Mouse (Mus musculus) lung, adult 18-20 months (tissue): ENCODE data around the gene Plaa.
"Not testable (repeated sequence)": the region's sequence is repeated elsewhere in the genome, so short reads cannot be mapped to it uniquely, and the experiment has no call there.

Experiments
- DNase-seq, 2 experiments: peaks; one replicate each; pipeline ENCODE4 v3.0.0; 2022; ENCODE audit warnings: mixed read lengths in 2 of 2

Gene Plaa

DNA sequence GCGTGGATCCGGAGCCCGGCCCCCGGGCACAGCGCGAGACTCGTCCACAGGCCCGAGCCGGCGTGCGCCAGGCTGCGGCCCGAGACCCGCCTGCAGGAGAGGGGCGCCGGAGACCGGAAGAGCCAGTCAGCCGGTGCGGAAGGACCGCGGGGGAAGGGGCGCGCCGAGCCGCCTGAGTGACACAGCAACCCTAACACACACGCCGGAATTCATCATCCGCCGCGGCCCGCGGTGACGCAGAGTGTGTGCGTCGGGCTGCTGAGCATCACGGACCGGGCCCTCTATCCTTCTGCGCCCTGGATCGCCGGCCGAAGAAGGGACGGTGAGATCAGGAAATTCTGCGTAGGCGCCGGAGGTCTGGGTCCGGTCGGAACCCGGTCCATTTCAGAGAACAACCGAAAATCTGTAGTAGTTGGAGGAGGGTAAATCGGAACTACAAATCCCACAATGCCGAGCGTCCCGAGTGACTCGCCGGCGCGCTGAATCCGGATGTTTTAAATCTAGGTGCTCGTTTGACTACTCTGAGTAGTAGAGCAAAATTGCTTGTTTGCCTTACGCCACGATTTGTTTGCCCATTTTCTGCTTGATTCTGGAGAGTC, at the start of gene Plaa:
Plaa (minus strand) TSS at position 214 of the 599 bp plus-strand sequence.
- peak; percentile 90 to 91 for DNase-seq

DNA sequence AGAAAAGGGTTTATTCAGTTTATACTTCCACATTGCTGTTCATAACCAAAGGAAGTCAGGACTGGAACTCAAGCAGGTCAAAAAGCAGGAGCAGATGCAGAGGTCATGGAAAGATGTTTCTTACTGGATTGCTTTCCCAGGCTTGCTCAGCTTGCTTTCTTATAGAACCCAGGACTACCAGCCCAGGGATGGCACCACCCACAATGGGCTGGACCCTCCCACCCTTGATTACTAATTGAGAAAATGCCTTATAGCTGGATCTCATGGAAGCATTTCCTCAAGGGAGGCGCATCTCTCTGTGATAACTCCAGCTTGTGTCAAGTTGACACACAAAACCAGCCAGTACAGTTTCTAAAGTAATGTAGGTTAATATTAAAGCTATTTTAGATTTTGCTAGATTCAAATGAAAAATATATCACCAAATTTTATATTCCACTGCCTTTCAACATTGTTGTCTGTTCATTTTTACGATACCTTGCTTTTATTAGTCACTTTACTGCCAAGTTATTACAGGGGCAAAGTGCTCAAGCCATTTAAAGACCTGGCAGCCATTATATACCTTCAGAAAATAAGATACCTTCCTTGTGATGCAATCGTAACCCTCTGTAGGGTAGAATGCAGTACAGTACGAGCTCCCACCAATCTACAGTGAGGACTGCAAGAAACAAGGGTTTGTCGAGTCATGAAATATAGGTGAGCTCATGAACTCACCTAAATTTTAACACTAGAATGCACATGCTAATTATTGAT, 47.6 kb upstream of the Plaa start:
- not testable (repeated sequence) for DNase-seq

DNA sequence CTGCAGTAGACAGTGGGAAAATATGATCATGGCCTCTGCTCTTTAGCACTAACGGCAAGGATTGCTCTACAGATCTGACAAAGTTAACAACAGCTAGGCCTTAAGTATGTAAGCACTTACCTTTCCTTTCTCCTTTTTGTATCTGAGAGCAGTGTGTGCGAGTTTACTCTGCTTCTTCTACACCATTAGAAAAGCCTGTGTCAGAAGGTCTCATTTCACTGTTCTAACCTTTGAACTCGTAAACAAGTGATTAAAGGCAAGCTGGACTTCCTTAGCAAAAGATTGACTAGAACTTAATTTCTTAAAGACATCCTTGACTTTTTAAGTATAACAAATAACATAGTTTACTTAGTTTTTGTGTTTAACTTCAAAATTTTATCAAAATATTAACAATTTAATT, 46.9 kb upstream of the Plaa start, which contains the start of gene Lrrc19:
Lrrc19 (minus strand) TSS at position 225 of the 400 bp plus-strand sequence.
- no peak for DNase-seq

DNA sequence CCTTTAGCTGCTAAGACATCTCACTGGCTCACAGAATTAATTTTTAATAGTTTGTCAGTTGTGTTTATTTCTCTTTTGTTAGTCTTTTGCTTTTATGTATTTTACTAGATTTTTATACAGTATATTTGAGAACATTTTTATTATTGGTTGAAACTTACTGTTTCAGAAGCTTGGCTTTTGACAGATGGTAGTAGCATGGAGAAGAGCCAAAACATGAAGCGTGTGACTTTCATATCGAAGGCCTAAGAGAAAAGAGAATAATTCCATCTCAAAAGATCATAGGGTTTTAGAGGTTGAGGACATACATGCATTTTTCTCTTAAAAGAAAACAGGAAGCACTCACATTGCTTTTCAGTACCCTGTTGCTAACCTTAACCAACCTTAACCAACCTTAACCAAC, 40.1 kb upstream of the Plaa start:
- no peak for DNase-seq

DNA sequence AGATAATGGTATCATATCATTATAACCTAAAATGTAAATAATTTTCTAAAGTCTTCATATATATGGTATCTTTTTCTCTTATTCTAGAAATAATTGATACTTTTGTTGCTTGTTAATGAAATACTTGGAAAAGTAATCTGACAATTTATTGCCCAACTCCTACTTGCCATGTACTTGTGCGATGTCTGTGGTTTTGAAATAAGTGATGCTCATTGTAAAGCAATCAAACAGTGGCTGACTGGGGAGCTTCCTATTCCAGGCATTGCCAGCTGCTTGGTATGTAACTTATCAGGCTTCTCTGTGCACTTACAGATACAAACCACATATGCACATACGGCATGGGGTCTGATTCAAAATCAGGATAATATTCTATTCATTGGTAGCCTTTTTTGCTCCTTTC, 17.0 kb upstream of the Plaa start:
- no peak for DNase-seq

DNA sequence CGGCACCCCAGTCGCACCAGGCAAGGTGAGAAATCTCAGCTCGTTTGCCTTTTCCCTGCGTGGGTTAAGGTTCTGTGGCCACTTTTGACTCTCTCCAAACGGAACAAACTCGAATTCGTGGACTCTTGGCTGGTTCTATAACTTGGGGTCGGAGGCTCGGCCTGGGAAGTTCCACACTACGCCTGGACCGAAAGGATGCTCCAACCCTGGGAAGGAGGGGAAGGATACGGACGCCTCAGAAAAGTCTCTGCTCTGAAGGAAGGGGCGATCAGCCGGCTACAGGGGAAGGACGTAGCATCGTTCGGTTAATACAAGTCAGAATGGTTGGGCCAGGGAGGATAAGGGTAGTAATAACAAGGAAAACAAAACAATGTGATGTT, 11.6 kb upstream of the Plaa start:
- no peak for DNase-seq

DNA sequence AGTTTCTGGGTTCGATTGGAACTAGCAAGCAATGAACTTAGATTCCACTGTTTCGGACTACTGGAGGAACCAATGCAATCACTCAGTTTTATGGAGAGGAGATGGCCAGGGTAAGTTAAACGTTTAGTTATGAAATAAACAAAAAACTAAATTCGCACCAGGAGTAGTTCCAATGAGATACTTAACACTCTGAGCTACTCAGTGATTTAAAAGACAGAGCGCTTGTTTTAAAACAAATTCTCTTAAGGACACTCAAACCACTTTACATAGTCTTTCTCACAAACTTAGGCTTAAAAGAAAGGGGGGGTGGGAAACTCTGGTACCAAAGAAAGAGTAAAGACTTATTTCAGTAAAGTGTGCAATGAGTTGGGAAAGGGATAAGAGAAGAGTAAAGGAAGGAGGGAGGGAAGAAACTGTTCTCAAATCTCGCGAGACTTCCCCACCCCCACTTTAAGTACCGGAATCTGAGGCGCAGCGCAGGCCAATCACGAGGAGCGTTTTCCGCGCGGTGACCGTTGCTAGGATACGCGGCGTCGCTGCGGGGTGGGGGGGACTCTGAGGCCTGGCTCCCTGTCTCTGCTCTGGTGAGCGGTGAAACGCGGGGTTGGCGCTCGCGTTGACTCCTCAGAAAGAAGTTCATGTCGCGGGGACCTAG, 11.1 kb upstream of the Plaa start, which contains the start of gene Ift74:
Ift74 (plus strand) TSS at position 520 of the 655 bp plus-strand sequence.
- DNase-seq, result peak; percentile 94 to 96

DNA sequence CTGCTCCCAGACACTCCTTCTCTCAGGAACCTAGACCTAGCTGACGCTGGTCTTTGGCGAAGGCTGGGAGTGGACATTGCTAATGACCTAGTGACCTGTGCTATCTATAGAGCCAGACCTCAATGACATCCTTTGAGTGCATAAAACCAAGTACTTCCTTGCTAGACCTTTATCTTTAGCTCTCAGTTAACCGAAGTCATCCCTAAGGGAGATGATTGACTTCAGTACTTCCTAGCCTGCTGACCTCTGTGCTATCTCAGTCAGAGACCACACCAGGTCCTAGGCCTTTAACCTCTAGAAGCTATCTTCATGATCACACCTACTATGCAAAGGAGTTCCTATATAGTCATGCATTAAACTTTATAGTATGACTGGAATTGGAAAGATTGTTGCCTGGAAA, 7.3 kb upstream of the Plaa start:
- DNase-seq, result no peak

DNA sequence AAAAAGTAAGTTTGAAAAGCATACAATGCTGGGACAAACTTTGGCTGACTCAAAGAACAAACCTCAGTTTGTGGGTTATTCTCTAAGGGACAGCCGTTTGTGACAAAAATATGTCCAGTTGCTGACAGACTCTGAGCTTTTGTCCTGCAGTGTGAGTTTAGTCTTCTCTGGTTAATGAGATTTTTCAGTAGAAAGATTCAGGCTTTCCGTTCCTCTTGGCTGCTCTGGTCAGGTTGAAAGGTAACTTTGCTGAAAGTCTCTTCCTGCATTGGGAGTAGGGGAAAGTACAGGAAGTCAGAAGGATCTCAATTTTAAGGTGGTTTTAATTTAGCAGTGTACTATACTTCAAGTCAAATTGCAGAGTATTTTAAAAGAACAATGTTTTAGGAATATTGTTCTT, 2.5 kb upstream of the Plaa start:
- no peak for DNase-seq

DNA sequence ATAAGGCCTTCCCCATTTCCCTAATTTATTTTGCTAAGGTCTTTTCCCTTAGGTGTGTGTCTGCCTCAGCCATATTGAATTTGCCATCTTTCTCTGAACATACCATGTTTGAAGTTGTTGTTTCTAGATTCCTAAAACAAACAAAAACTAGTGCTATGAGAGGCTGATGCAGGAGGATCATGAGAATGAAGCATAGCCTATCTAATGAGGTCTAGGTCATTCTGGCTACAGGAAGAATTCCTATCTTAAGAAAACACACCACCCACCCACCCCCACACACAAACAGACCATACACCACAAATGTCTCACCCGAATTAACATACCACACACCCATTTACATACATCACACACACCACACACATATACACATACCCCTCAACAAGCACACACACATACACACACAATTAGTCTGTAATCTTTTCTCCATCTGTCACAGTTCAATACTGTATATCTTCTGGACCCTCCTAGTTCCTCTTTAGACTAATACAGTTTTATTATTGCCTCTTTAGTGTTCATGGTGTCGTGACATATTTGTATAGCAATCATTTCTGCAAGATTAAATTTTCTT, 1.5 kb upstream of the Plaa start:
- DNase-seq, result no peak

DNA sequence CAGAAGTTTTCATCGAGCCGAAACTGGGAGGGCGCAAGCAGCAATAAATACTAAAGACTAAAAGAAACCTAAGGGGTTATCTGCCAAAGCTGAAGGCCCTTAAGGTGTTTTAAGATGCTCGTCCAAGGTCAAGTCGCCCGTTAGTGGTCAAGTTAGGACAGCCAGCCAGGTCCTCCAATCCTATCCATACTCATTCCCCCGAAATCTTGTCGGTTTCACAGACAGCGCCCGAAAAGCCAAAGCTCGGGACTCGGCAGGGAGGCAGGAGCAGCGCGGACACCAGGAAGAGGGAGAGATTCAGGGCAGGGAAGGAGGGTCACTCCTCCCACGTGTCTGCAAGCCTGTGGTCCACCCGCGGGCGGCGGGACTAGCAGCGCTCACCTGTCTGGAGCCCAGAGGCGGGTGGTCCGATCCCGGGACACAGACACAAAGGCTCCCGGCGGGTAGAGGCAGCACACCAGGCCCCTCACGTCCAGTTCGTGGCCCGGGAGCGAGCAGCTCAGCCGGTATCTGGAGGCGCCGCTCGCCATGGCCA, 481 bp downstream of the Plaa start:
- peak in 1 of 2 experiments; percentile 41 for DNase-seq

DNA sequence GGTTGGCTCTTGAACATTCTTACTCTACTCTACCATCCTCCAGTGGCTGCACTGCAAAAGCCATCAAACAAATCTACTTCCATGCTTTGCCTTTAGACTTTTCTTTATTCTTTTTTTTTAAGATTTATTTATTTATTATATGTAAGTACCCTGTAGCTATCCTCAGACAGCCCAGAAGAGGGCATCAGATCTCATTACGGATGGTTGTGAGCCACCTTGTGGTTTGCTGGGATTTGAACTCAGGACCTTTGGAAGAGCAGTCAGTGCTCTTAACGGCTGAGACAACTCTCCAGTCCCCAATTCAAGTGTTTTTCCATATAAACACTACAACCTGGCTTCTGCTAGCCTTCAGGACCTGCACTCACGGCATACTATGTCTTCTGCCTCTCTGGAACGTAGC, 1.6 kb downstream of the Plaa start:
- DNase-seq, result no peak

DNA sequence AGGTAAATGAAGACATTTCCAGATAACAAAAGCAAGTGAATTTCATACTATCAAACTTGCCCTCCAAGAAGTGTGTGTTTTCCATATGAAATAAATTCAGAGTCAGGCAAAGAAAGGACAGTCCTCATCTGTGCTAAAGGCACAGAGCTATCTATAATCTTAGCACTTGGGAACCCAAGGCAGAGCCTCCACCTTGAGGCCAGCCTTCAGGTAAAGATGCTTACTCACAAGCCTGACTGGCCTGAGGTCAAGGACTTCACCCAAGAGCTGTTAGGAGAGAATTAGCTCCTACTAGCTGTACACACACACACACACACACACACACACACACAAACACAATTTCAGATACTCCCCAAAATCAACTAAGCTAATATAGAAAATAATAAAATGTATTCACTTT, 10.3 kb downstream of the Plaa start:
- no peak for DNase-seq

DNA sequence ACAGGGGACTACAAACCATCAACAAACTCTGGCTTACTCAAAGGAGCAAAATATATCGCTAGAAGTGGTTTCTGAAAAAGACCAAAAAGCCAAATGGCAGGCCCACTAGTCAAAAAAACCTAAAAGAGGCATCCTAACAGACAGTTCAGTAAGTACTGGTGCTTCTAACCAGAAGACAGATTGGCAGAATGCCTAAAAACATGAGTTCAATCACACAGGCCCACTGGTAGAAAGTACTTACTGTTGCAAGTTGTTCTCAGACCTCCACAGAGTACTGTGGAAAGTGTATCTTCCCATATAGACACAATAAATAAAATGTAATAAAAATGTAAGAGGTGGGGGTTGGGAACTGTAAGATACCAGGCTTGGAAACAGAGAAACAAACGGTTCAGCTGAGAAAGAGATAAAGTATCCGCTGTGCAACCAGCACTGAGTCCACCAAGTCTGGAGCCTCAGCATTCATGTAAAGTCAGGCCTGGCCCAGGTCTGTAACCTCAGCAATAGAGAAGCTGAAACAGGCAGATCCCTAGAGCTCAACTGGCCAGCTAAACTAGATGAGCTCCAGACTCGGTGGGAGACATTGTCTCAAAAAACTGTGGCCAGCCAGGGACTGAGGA, 11.2 kb downstream of the Plaa start:
- DNase-seq, result no peak

DNA sequence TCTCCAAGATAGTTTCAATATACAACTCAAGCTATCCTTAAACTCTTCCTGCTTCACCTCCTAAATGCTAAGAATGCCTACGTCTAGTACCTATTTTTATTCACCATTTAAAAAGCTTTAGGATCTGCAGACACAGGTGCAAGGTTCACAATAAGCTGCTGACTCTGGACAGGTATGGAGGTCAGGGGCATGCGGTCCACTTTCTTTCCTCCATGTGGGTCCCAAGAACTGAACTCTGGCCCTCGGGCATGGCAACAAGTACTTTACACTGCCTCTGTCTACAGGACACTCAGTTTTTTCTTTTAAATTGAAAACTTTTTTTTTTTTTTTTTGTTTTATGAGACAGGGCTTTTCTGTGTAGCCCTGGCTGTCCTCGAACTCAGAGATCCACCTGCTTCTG, 30.4 kb downstream of the Plaa start:
- no peak for DNase-seq

DNA sequence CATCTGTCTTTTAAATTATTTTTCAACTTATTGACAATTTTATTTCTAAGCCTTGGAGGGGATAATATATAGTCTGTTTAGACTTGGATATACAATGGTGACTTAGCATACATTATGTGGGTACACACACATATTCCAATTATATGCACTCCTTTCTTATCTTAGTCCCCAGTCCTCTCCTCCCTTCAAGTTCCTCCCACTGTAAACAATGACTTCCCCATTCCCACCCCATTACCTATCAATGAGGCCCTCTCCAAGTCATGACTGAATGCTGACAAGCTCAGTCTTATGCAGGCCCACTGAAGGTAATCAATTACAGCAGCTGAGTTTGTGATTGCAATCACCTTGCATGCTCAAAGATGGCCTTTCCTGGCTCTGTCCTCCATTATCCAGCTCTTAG, 38.7 kb downstream of the Plaa start:
- DNase-seq, result no peak

DNA sequence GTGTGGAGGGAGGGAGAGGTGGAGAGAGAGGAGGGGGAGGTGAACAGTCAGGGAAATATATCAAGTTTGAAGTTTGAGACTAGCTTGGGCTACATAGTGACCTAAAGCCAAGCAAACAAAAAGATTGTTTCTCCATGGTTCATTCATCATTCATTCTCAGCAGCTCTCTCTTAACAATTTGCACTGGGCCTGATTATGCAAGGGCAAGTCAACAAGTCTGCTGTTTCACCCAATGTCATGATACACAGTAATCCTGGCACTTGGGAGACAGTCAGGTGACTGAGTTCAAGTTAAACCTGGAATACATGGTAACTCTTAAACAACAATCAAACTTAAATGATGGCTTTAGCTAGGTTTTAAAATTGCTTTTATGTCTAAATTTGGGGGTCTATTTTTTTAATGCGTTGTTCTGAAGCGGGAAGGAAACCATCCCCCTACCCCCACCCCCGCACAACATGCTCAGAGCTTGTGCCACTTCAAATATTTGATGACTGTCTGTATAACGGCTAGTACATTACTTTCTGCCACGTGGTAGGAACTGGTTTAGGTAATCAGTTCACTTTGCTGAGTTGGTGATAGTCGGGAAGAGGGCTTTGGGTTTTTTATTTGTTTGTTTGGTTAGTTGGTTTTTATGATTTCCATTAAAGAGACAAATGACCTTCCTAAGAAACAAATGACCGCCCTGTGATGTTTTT, 40.9 kb downstream of the Plaa start:
- DNase-seq, result no peak

DNA sequence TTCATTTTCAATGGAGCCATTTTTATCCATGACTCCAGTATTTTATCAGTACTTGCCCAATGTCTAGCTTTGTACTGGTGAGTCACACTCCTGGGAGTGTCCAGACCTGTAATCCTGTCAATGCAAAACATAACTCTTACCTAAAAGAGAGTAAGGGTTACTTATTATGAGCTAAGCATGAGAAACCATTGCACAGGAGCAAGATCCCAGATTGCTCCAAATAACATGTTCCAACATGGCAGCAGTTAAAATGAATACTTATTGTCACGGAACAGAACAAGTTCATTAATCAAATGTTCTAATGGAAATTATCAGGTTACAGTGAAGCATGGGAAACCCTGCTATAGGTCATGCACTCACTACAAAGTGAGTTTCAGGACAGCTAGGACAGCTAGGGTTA, 42.7 kb downstream of the Plaa start:
- no peak for DNase-seq

DNA sequence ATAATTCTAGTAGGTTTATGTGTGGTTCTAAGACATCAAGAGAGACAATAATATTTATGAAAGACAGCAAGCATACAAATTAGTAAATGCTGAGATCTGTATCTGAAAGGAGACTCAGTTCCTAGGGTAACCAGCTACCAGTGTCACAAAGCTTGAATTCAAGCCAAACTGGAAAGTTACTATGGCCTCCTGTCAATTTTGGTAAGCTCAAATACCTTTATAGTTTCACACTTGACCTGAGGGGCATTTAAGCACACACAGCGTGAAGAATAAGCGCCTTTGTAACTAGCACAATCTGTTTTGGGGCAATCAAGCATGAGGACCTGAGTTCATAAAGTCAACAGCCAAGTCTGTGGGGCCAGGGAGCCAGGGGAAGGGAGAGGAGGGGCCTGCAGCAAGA, 43.8 kb downstream of the Plaa start:
- DNase-seq, result no peak

DNA sequence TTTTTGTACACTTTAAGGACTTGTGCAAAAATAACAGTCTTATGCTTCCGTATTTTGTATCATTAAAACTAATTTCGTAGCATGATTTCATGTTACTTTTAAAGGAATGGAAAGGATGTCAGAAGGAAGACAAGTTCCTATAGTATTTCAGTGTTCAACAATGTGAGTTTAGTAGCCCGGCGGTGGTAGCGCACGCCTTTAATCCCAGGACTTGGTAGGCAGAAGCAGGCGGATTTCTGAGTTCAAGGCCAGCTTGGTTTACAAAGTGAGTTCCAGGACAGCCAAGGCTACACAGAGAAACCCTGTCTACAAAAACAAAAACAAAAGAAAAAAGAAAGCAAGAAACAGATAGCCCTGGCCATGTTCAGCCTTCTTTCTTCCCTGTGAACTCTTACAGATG, 45.9 kb downstream of the Plaa start:
- no peak for DNase-seq

DNA sequence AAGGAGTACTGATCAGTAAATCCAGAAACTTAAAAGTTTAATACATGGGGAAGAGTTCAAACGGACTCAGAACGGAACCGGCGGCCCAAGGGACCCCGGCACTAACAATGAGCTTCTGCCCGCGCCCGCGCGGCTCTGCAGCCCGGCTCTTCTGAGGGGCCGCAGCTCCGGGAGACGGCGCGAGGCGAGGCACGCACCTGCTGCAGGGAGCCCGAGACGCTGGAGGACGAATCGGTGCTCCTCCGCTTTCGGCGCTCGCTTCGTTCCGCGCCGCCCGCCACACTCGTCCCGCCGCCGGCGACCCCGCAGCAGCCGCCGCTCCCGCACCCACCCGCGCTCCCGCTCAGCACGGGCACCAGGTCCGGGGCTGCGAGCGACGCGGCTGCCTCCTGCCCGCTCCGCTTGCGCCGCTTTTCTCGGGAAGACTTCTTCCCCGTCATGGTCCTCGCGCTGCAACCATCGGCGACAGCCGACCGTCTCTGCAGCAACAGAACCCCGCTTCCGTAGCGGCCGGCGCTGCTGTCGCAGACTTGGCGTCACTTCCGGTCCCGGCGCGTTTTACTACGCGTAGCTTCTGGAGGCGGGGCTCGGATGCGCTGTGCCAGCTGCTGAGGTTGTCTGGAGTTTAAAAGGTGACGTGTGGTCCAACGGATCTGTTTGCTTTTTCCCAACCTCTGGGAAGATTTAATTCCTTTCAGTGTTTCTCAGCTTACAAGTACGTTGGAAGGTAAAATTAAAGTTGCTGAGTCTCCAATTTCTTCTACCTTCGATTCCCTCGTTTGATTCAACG, 46.6 kb downstream of the Plaa start, which contains the start of the genes Gm10306 and Caap1:
Gm10306 (plus strand) TSS at position 282 of the 790 bp plus-strand sequence.
Caap1 (minus strand) TSS at position 532 of the 790 bp plus-strand sequence.
- peak; percentile 90 to 91 for DNase-seq
